Mouse (Mus musculus) CD8-positive naive resting alpha-beta T cell, adult 57 days (primary cell): ENCODE data around the gene Slc9c1. TPM values are rescaled to one million over a fixed set of nuclear protein-coding genes. Genes with fewer than 3 reads are reported as not detected.

Experiments
- total RNA-seq: library from RNA; stranded (reverse); gene quantifications from one replicate; pipeline ENCODE4 v1.2.4, GENCODE M21; 2023

Slc9c1 gene
- total RNA-seq: not detected

DNA sequence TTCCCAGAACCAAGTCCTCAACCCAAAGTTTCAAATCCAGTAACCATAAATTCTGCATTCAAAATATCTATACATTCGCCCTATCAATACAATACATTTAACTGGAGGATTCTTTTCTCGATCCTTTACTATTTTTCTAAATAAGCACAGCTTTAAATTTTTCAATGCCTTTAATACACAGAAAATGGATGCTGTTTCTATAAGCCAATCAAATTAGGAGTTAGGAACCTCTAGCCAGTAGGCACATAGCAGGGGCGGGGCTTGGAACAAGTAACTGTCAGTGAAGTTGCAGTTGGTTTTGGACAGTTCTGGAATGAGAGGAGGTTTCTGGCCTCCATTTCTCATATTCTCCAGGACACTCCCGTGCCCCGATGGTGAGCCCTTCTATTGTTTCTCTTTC lies at the start of gene Slc9c1:
Slc9c1 (plus strand) TSS at position 301 of the 400 bp plus-strand sequence.

DNA sequence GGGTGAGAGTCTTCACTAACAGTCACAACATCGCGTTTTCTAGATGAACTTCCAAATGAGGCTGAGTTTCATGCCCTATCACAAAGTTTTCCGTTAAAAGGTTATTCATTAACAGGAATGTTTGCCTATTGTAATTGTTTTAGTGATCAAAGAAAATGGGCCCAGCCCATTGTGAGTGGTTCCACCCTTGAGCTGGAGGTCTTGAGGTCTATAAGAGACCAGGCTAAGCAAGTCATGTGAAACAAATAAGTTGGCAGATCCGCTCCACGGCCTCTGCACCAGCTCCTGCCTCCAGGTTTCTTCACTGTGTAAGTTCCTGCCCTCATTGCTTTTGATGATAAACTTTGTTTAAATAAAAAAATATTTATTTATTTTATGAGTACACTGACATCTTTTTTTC lies 42.2 kb upstream of the Slc9c1 start, which contains the start of gene Gm609:
Gm609 (minus strand) TSS at position 43 of the 400 bp plus-strand sequence.

DNA sequence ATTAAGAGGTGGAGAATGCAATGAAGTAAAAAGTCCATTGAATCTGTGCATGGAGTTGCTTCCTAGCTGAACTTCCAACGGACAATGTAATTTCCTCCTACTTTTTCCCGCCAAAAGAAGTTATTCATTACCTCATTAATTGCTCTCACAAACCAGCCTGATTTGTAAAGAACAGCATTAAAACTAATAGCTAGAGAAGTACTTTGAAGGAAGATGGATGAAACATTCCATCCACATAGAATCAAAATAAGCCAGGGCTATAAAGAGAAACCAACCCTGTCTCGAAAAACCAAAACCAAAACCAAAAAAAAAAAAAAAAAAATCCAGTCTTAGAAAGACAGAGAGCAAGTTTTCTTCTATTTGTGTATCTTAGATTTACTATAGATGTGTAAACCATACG lies 3.2 kb upstream of the Slc9c1 start, which contains the start of gene Gm17783:
Gm17783 (minus strand) TSS at position 101 of the 400 bp plus-strand sequence.

DNA sequence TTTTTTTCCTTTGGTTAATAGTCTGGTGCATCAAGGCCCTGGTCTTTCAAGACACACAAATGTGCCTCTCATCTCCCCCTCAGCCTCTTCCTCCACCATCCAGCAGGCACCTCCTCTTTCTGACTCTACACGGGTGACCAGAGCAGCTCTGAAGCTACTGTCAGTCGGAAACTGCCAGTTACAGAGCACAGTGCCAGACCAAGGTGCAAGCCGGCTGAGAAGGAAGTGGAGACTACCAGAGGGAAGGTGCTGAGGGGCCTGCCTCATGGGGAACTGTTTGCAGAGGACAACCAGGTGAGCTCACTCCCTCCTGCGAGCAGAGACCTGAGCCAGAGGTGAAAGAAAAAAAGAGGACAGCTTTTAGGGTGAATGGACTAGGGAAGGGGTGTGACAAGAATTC lies 75.2 kb downstream of the Slc9c1 start, which contains the start of gene Gcsam:
Gcsam (plus strand) TSS at position 114 of the 400 bp plus-strand sequence.

DNA sequence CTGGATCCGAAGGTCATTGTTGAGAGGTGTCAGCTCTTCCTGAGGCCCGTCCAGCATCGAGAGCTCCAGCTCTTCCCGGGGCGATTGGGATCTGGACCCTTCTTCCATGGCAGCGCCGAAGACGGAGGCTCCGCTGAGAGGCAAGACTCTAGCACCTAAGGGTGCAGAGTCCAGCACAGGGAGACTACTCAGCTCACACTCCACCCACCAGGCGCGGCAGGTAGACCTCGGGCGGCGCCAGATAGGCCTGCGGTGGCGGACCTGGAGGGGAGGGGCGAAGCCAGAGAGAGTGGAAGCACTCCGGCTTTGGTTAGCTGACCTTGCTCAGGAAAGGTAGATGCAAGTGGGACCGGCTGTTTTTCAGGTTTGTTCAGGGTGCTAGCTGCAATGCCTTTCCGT lies 118.8 kb downstream of the Slc9c1 start, which contains the start of gene BC016579:
BC016579 (minus strand) TSS at position 135 of the 399 bp plus-strand sequence.

Other genes starting within 250 kb of the Slc9c1 start
- 8.5 TPM for gene Cd200, start 126.3 kb upstream of the Slc9c1 start, total RNA-seq
- gene Gm609, start 42.3 kb upstream of the Slc9c1 start, total RNA-seq: not detected
- not detected for gene Gm17783, start 3.3 kb upstream of the Slc9c1 start, total RNA-seq
- 0.37 TPM for gene Gcsam, start 75.1 kb downstream of the Slc9c1 start, total RNA-seq
- gene BC016579, start 118.8 kb downstream of the Slc9c1 start, total RNA-seq: not detected
- gene Tmprss7, start 158.3 kb downstream of the Slc9c1 start, total RNA-seq: not detected
- gene Tagln3, start 189.3 kb downstream of the Slc9c1 start, total RNA-seq: not detected
- 40.5 TPM for gene Abhd10, start 207.6 kb downstream of the Slc9c1 start, total RNA-seq